Mouse (Mus musculus) limb, embryonic 14.5 days (tissue): ENCODE results near the gene Cyth3. TPM values are rescaled to one million over a fixed set of nuclear protein-coding genes. Genes with fewer than 3 reads are reported as not detected.

Experiments
- ATAC-seq: fragments of 200-750 bp; cut with Nextera tagmentation; 2 replicates; pipeline ENCODE4 v1.8.0; 2017; ENCODE audit warnings: low read depth, moderate number of reproducible peaks, moderate TSS enrichment; ENCODE audit not compliant: low FRiP score
- DNase-seq: peaks from one replicate; pipeline ENCODE4 v3.0.0-alpha.2; 2015; ENCODE audit warnings: low spot score
- H3K27ac ChIP-seq: fragments of 300-500 bp; sonication (generic); replicated peaks from 2 replicates; pipeline ENCODE4 v1.5.1; 2014; ENCODE audit warnings: low read depth, mild to moderate bottlenecking, low read length, moderate library complexity, mixed read lengths
- H3K27me3 ChIP-seq: fragments of 300-500 bp; sonication (generic); 2 replicates; pipeline ENCODE4 v1.6.1; 2014; ENCODE audit warnings: low read length, mixed read lengths; ENCODE audit not compliant: control insufficient read depth, insufficient read depth
- H3K36me3 ChIP-seq: fragments of 300-500 bp; sonication (generic); 2 replicates; pipeline ENCODE4 v1.6.1; 2014; ENCODE audit warnings: mild to moderate bottlenecking, low read length, moderate library complexity, mixed read lengths; ENCODE audit not compliant: control insufficient read depth, insufficient read depth
- H3K4me1 ChIP-seq: fragments of 300-500 bp; sonication (generic); 2 replicates; pipeline ENCODE4 v1.6.1; 2014; ENCODE audit warnings: antibody characterized with exemption, low read length, mixed read lengths; ENCODE audit not compliant: control insufficient read depth, insufficient read depth
- H3K4me2 ChIP-seq: fragments of 300-500 bp; sonication (generic); replicated peaks from 2 replicates; pipeline ENCODE4 v1.6.1; 2014; ENCODE audit warnings: low read depth, mild to moderate bottlenecking, low read length, moderate library complexity; ENCODE audit not compliant: severe bottlenecking
- H3K4me3 ChIP-seq: fragments of 300-500 bp; sonication (generic); replicated peaks from 2 replicates; pipeline ENCODE4 v1.5.1; 2014; ENCODE audit warnings: low read length
- H3K9ac ChIP-seq: fragments of 300-500 bp; sonication (generic); 2 replicates; pipeline ENCODE4 v1.6.1; 2014; ENCODE audit warnings: mild to moderate bottlenecking, low read depth, low read length, moderate library complexity; ENCODE audit not compliant: severe bottlenecking
- H3K9me3 ChIP-seq: fragments of 300-500 bp; sonication (generic); 2 replicates; pipeline ENCODE4 v1.6.1; 2016; ENCODE audit warnings: low read length; ENCODE audit not compliant: control insufficient read depth
- POLR2A ChIP-seq: fragments of 200-500 bp; IDR thresholded peaks from 2 replicates; pipeline ENCODE4 v1.8.0; 2012; ENCODE audit warnings: inconsistent platforms, mild to moderate bottlenecking, moderate library complexity, borderline replicate concordance; ENCODE audit not compliant: insufficient read depth, insufficient read length; ENCODE audit errors: extremely low read depth
- WGBS: fragments of 180-500 bp; shearing (Covaris S2); extraction: QIAGEN DNeasy Blood & Tissue Kit; methylation state at CpG from one replicate; pipeline ENCODE4 v1.1.7; 2014; 5-methylcytosine and 5-hydroxymethylcytosine counted together
- polyA plus RNA-seq, 2 experiments: library from polyadenylated mRNA; depleted of rRNA in 1 of 2; stranded (reverse) in 1 of 2; unstranded in 1 of 2; fragments of >200 nt; fragmentation: Nextera tagmentation in 1 of 2; extraction: Ambion mirVana in 1 of 2; gene quantifications; 2 replicates each; pipeline versions ENCODE4 v1.2.1 to v1.2.3; 2012 to 2014

Cyth3 gene
- polyA plus RNA-seq, 2 experiments, result 50.6 to 60.5 TPM

DNA sequence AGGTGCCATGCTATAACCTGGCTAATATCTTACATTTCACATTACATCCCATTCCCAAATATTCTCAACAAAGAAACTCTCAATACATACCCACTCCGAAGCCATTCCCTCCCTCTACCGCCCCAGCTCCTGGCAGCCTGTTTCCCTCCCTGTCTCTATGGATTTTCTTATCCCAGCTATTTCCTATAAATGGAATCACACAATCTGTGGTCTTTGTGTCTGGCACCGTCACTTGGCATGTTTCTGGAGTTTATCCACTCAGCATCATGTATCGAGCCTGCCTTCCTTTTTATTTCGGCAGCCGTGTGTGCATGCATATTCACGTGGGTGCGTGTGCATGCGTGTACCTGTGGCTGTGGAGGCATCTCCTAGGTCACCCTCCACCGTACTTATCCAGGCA, 14.1 kb upstream of the Cyth3 start:
- H3K27me3 ChIP-seq, result no peaks in the 10 kb centered on the region
- H3K4me3 ChIP-seq, result no peak overlapping the region
- H3K4me2 ChIP-seq, result no peak overlapping the region
- ATAC-seq, result no peak
- H3K27ac ChIP-seq, result no peak overlapping the region
- TF ChIP-seq POLR2A, result no peak
- no peaks in the 10 kb centered on the region for H3K9me3 ChIP-seq
- no peak for DNase-seq
- no peaks in the 10 kb centered on the region for H3K36me3 ChIP-seq
- 92% methylated on average over 10 of the region's 10 CpGs for WGBS
- H3K9ac ChIP-seq, result no peak overlapping the region
- H3K4me1 ChIP-seq, result peaks cover 8% of the 10 kb centered on the region

DNA sequence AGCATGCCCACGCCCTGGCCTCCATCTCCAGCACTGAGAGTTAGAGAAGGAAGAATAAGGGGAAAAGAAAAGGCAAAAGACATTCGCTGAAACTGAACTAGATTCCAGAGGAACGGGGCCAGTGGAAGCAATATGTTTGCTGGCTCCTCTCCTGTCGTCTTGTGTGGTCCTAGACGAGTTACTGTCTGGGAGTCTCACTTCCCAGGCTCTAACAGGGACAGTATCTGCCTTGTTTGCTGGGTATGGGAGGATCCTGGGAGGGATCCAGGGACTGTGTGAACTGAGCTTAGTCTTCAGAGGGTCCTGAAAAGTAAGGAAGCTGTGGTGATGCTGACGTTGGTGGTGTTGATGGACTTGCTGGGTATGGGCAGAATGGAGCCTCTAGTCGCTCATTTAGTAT, 10.3 kb upstream of the Cyth3 start:
- H3K27ac ChIP-seq, result no peak overlapping the region
- 75% methylated on average over 7 of the region's 7 CpGs for WGBS
- no peak for TF ChIP-seq POLR2A

DNA sequence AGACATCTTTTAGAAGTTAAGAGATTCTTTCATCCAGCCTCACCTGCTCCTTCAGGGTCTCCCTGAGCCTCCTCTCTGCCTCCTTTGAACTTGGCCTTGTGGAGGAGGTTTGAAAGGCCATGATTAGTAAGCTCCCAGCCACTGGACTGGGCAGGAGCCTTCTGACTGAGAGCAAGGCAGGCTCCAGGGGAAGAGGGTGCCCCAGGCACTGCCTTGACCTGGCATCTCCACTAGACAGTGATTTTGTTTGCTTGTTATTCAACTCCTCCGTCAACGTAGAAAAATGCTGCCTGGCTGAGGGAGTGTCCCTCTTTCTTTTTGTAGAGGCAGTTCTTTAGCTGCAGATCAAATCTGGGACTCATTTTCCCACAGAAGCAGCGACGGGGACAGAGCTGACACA, 9.0 kb upstream of the Cyth3 start:
- no peak overlapping the region for H3K27ac ChIP-seq
- WGBS, result 39% methylated on average over 4 of the region's 4 CpGs

More for the DNA sequence above, 10.3 kb upstream of the Cyth3 start:
- Histone ChIP-seq H3K4me1 (peaks cover 4% of the 10 kb centered on the region; the same call in 1 of the 2 replicates), H3K4me3 (no peak overlapping the region), H3K36me3 (no peaks in the 10 kb centered on the region), H3K9ac (no peak overlapping the region), H3K9me3 (no peaks in the 10 kb centered on the region), H3K4me2 (no peak overlapping the region), H3K27me3 (no peaks in the 10 kb centered on the region)
- DNase-seq (no peak), ATAC-seq (no peak)

DNA sequence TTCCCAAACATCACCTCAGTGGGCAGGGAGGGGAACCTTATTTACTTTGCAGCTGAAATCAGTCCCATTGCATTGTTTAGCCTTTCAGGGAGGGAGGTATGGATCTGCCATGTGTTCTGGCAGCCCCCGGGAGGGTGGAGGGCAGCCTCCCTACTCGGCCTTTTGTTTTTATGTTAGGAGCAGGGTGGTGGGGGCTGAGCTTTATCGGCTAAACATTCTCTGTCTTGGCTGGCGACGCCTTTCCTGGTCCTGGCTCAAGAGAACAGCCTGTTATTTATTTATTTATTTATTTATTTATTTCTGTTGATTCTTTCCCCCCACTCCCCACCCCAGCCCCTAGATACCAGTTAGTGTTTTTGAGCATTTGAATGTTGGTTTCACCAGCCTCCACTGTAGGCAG, 7.7 kb upstream of the Cyth3 start:
- no peak overlapping the region for H3K9ac ChIP-seq
- H3K27ac ChIP-seq, result no peak overlapping the region
- no peaks in the 10 kb centered on the region for H3K27me3 ChIP-seq
- 64% methylated on average over 5 of the region's 5 CpGs for WGBS
- no peaks in the 10 kb centered on the region for H3K9me3 ChIP-seq
- TF ChIP-seq POLR2A, result no peak
- peaks cover 18% of the 10 kb centered on the region for H3K4me1 ChIP-seq
- no peak overlapping the region for H3K4me3 ChIP-seq
- H3K4me2 ChIP-seq, result no peak overlapping the region
- DNase-seq (no peak), ATAC-seq (no peak)
- no peaks in the 10 kb centered on the region for H3K36me3 ChIP-seq

More for the DNA sequence above, 9.0 kb upstream of the Cyth3 start:
- Histone ChIP-seq H3K9me3 (no peaks in the 10 kb centered on the region), H3K4me1 (peaks cover 12% of the 10 kb centered on the region), H3K4me2 (no peak overlapping the region), H3K36me3 (no peaks in the 10 kb centered on the region), H3K9ac (no peak overlapping the region), H3K4me3 (no peak overlapping the region), H3K27me3 (no peaks in the 10 kb centered on the region)
- DNase-seq (no peak), ATAC-seq (no peak)
- no peak for TF ChIP-seq POLR2A

DNA sequence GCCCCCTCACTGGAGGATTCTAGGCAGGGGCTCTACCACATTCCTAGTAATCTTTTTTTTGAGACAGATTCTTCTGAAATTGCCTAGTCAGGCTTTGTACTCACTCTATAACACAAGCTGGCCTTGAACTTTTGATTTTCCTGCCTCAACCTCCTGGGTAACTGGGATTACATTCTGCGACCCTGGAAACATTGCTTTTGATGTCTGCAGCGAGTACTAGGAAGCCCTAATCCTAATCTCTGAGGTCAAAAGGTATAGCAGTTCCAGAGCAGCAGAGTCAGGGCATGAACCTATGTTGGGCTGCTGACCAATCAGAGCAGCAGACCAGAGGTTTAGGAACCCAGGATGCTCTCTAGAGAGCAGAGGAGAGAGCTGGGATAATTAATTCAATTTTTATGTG, 6.9 kb upstream of the Cyth3 start:
- H3K27ac ChIP-seq, result no peak overlapping the region
- peaks cover 14% of the 10 kb centered on the region for H3K4me1 ChIP-seq
- H3K4me2 ChIP-seq, result no peak overlapping the region
- 84% methylated on average over 2 of the region's 2 CpGs for WGBS
- H3K36me3 ChIP-seq, result no peaks in the 10 kb centered on the region
- no peak for TF ChIP-seq POLR2A
- no peak for DNase-seq
- no peak overlapping the region for H3K9ac ChIP-seq
- H3K9me3 ChIP-seq, result no peaks in the 10 kb centered on the region
- H3K4me3 ChIP-seq, result no peak overlapping the region
- ATAC-seq, result no peak
- H3K27me3 ChIP-seq, result no peaks in the 10 kb centered on the region

DNA sequence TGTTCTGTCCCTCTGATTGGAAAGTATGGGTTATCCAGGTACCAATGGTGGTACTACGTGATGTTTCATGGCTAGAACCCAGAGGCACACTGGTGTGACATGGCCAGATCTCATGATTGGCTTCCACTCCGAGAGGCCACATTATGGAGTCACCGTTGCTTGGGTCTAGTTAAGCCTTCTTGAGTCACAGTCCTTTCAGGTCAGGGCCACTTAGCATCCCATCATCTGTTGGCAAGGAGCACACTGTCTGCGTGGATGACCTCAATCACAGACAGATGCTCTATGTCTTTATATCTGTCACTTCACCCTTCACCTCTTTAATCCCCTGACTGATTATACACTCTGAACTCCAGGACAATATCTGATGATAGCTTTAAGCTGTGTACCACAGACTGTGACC, 6.1 kb upstream of the Cyth3 start:
- no peak for TF ChIP-seq POLR2A
- no peak overlapping the region for H3K9ac ChIP-seq
- 94% methylated on average over 4 of the region's 4 CpGs for WGBS

More for the DNA sequence above, 6.1 kb upstream of the Cyth3 start:
- H3K4me1 ChIP-seq, result peaks cover 22% of the 10 kb centered on the region
- ATAC-seq, result no peak
- H3K36me3 ChIP-seq, result no peaks in the 10 kb centered on the region
- no peak overlapping the region for H3K27ac ChIP-seq
- H3K9me3 ChIP-seq, result no peaks in the 10 kb centered on the region
- H3K27me3 ChIP-seq, result no peaks in the 10 kb centered on the region
- no peak for DNase-seq
- H3K4me3 ChIP-seq, result no peak overlapping the region
- H3K4me2 ChIP-seq, result no peak overlapping the region
